Mouse (Mus musculus) CH12.LX (cell line): Measurements from ENCODE around the gene Eral1. TPM values are rescaled to one million over a fixed set of nuclear protein-coding genes. Genes with fewer than 3 reads are reported as not detected.
A peak's percentile ranks its signal among the peaks of the same experiment; 100 is the strongest.

Experiments
- DNase-seq: peaks from one replicate; pipeline ENCODE4 v3.0.0-alpha.2; 2013; ENCODE audit errors: extremely low read depth
- H3K27ac ChIP-seq: 2 replicates; pipeline ENCODE4 v1.5.1; 2012; ENCODE audit warnings: low read depth, mild to moderate bottlenecking, control low read depth, moderate library complexity; ENCODE audit not compliant: insufficient read depth
- H3K27me3 ChIP-seq: replicated peaks from 2 replicates; pipeline ENCODE3; 2012; ENCODE audit warnings: inconsistent platforms
- H3K36me3 ChIP-seq, 2 experiments: replicated peaks in 1 of 2; 2 replicates each; pipeline versions ENCODE3 to v1.6.1; 2012; ENCODE audit warnings: inconsistent platforms in 1 of 2, low read length in 1 of 2, mild to moderate bottlenecking in 1 of 2, mixed read lengths in 1 of 2, moderate library complexity in 1 of 2; ENCODE audit not compliant: control insufficient read depth in 1 of 2, insufficient read depth in 1 of 2
- H3K4me1 ChIP-seq, 2 experiments: 2 replicates each; pipeline ENCODE4 v1.6.1; 2012; ENCODE audit warnings: inconsistent platforms in 1 of 2, moderate library complexity in 1 of 2; ENCODE audit not compliant: insufficient read depth in 2 of 2, control insufficient read depth in 1 of 2
- H3K4me2 ChIP-seq: 2 replicates; pipeline ENCODE4 v1.6.1; 2012; ENCODE audit warnings: low read depth, mild to moderate bottlenecking, control low read depth; ENCODE audit not compliant: poor library complexity, insufficient read depth, severe bottlenecking
- H3K4me3 ChIP-seq, 3 experiments: fragments of 150-350 bp in 1 of 3; sonication (generic) in 1 of 3; replicated peaks in 1 of 3; 2 replicates each; pipeline versions ENCODE3 to v1.5.1; 2011 to 2012; ENCODE audit warnings: low read depth in 2 of 3, low read length in 2 of 3, mild to moderate bottlenecking in 2 of 3, moderate library complexity in 2 of 3, control low read depth in 1 of 3, improper control_type of control experiment in 1 of 3, inconsistent platforms in 1 of 3, mixed read lengths in 1 of 3; ENCODE audit not compliant: poor library complexity in 1 of 3
- H3K79me2 ChIP-seq: replicated peaks from 2 replicates; pipeline ENCODE4 v1.6.1; 2012; ENCODE audit warnings: mild to moderate bottlenecking, moderate library complexity; ENCODE audit not compliant: control insufficient read depth, poor library complexity, insufficient read depth, severe bottlenecking; ENCODE audit errors: extremely low read depth
- H3K9ac ChIP-seq: 2 replicates; pipeline ENCODE4 v1.6.1; 2012; ENCODE audit warnings: low read depth, mild to moderate bottlenecking, control low read depth, moderate library complexity; ENCODE audit not compliant: insufficient read depth
- H3K9me3 ChIP-seq: replicated peaks from 2 replicates; pipeline ENCODE3; 2012; ENCODE audit warnings: low read length, inconsistent platforms, mixed read lengths
- BHLHE40 ChIP-seq: IDR thresholded peaks from 2 replicates; pipeline ENCODE4 v1.6.1; 2011; ENCODE audit warnings: mild to moderate bottlenecking, low read depth, low read length, improper control_type of control experiment
- CHD2 ChIP-seq: IDR thresholded peaks from 2 replicates; pipeline ENCODE4 v1.6.1; 2011; ENCODE audit warnings: low read length, improper control_type of control experiment
- E2F4 ChIP-seq: IDR thresholded peaks from 2 replicates; pipeline ENCODE4 v1.6.1; 2011; ENCODE audit warnings: low read depth, low read length, improper control_type of control experiment; ENCODE audit not compliant: insufficient replicate concordance
- ELF1 ChIP-seq: IDR thresholded peaks from 2 replicates; pipeline ENCODE4 v1.6.1; 2014; ENCODE audit warnings: low read depth, mild to moderate bottlenecking, inconsistent platforms, low read length, improper control_type of control experiment
- JUN ChIP-seq: IDR thresholded peaks from 2 replicates; pipeline ENCODE4 v1.6.1; 2011; ENCODE audit warnings: low read depth, mild to moderate bottlenecking, low read length, improper control_type of control experiment, moderate library complexity; ENCODE audit not compliant: insufficient read depth
- JUND ChIP-seq: conservative IDR thresholded peaks from 2 replicates; pipeline ENCODE4 v1.6.1; 2011; ENCODE audit warnings: low read depth, low read length, improper control_type of control experiment
- MAFK ChIP-seq: IDR thresholded peaks from 2 replicates; pipeline ENCODE4 v1.6.1; 2011; ENCODE audit warnings: low read length, improper control_type of control experiment; ENCODE audit not compliant: insufficient replicate concordance
- MAZ ChIP-seq: IDR thresholded peaks from 2 replicates; pipeline ENCODE4 v1.6.1; 2012; ENCODE audit warnings: low read depth, mild to moderate bottlenecking, inconsistent platforms, low read length, improper control_type of control experiment, moderate library complexity
- MXI1 ChIP-seq: IDR thresholded peaks from 2 replicates; pipeline ENCODE4 v1.6.1; 2011; ENCODE audit warnings: mild to moderate bottlenecking, low read depth, low read length, improper control_type of control experiment
- MYC ChIP-seq: IDR thresholded peaks from 2 replicates; pipeline ENCODE4 v1.6.1; 2011; ENCODE audit warnings: low read depth, mild to moderate bottlenecking, improper control_type of control experiment, low read length
- NELFE ChIP-seq: IDR thresholded peaks from 2 replicates; pipeline ENCODE4 v1.6.1; 2011; ENCODE audit warnings: low read depth, low read length, improper control_type of control experiment
- PAX5 ChIP-seq: IDR thresholded peaks from 2 replicates; pipeline ENCODE4 v1.6.1; 2012; ENCODE audit warnings: low read length, inconsistent platforms, mixed read lengths
- POLR2A ChIP-seq: IDR thresholded peaks from 2 replicates; pipeline ENCODE4 v1.6.1; 2011; ENCODE audit warnings: low read depth, mild to moderate bottlenecking, improper control_type of control experiment, low read length
- SIN3A ChIP-seq: IDR thresholded peaks from 2 replicates; pipeline ENCODE4 v1.6.1; 2012; ENCODE audit warnings: low read length, improper control_type of control experiment, inconsistent platforms
- TBP ChIP-seq: conservative IDR thresholded peaks from 2 replicates; pipeline ENCODE4 v1.6.1; 2011; ENCODE audit warnings: low read depth, low read length, improper control_type of control experiment
- TCF12 ChIP-seq: IDR thresholded peaks from 2 replicates; pipeline ENCODE4 v1.6.1; 2014; ENCODE audit warnings: low read depth, mild to moderate bottlenecking, inconsistent platforms, low read length, improper control_type of control experiment
- USF1 ChIP-seq: IDR thresholded peaks from 2 replicates; pipeline ENCODE4 v1.6.1; 2014; ENCODE audit warnings: low read depth, mild to moderate bottlenecking, inconsistent platforms, low read length, improper control_type of control experiment
- USF2 ChIP-seq: conservative IDR thresholded peaks from 2 replicates; pipeline ENCODE4 v1.6.1; 2011; ENCODE audit warnings: low read depth, low read length, improper control_type of control experiment
- ZKSCAN1 ChIP-seq: IDR thresholded peaks from 2 replicates; pipeline ENCODE4 v1.6.1; 2012; ENCODE audit warnings: low read depth, inconsistent platforms, low read length, improper control_type of control experiment, borderline replicate concordance
- ZMIZ1 ChIP-seq: IDR thresholded peaks from 2 replicates; pipeline ENCODE4 v1.6.1; 2012; ENCODE audit warnings: low read depth, mild to moderate bottlenecking, inconsistent platforms, low read length, improper control_type of control experiment
- dilution Hi-C: fragments of 300-500 bp; cut with MboI; formaldehyde crosslinking; loops from 2 replicates; pipeline ENCODE4 v1.14.3; 2020; ENCODE audit warnings: low sequenced_read_pairs; ENCODE audit not compliant: extremely low pct_unique_long_range_greater_than_20kb, extremely low pct_ligation_motif_present
- in situ Hi-C: fragments of 300-500 bp; cut with MboI; formaldehyde crosslinking; loops from 3 replicates; pipeline ENCODE4 v1.14.3; 2019; ENCODE audit warnings: low sequenced_read_pairs, low pct_ligation_motif_present, low pct_unique_long_range_greater_than_20kb, mixed read lengths
- polyA plus RNA-seq: library from polyadenylated mRNA; unstranded; fragments of >175 nt; gene quantifications from 2 replicates; pipeline ENCODE4 v1.2.1, GENCODE M21; 2012; ENCODE audit warnings: low read depth; ENCODE audit not compliant: insufficient read length
- total RNA-seq, 2 experiments: library from RNA; depleted of rRNA; stranded (reverse); fragments of 300-350 nt in 1 of 2; fragments of >200 nt in 1 of 2; gene quantifications; 2 replicates each; pipeline ENCODE4 v1.2.3; 2012 to 2014

Eral1 gene
- total and polyA plus RNA-seq, 3 experiments, result 39.1 to 43.2 (median 41.5) TPM

GRCm38 (mm10) chr11:78118467-78118866, 38.3 kb upstream of the Eral1 start:
- H3K27ac ChIP-seq, result no peak overlapping the region
- no peaks in the 10 kb centered on the region for H3K27me3 ChIP-seq
- no peaks in the 10 kb centered on the region for H3K9me3 ChIP-seq
- no peak for DNase-seq
- TF ChIP-seq TBP, result no peak
- no peak for TF ChIP-seq ZKSCAN1
- TF ChIP-seq POLR2A, result no peak
- TF ChIP-seq NELFE, result no peak
- no peak for TF ChIP-seq MAFK
- no peak for TF ChIP-seq SIN3A
- no peak for TF ChIP-seq TCF12
- TF ChIP-seq MAZ, result no peak
- TF ChIP-seq USF1, result no peak
- no peak for TF ChIP-seq E2F4
- H3K79me2 ChIP-seq, result peaks cover 69% of the 10 kb centered on the region
- dilution Hi-C loops, result no loop called here
- peaks cover 5 to 53% of the 10 kb centered on the region in 2 experiments for H3K4me1 ChIP-seq
- in situ Hi-C loops, result no loop called here
- peaks cover 4 to 52% of the 10 kb centered on the region in 2 experiments for H3K36me3 ChIP-seq
- no peak overlapping the region for H3K4me3 ChIP-seq
- no peak overlapping the region for H3K4me2 ChIP-seq
- no peak overlapping the region for H3K9ac ChIP-seq

DNA sequence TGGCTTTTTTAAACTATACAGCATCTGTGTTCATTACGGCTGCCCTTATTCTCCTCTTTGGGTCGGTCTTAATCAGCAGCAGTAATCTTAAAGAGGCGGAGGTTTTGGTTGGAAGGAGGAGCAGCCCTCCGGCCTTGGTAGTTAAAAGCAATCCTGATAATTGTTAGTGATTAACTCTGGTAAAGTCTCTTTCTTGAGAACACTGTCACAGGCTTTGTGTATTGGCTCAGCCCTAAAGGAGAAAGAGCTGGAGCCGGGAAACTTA, 35.9 kb upstream of the Eral1 start:
- Histone ChIP-seq H3K9ac (peak overlapping the region; percentile 10; the same call in 1 of the 2 replicates), H3K27ac (no peak overlapping the region), H3K4me3 (peak overlapping the region in 1 of 3 experiments; percentile 6), H3K79me2 (peaks cover 76% of the 10 kb centered on the region), H3K4me2 (peak overlapping the region; percentile 68), H3K4me1 (peaks cover 7 to 73% of the 10 kb centered on the region in 2 experiments), H3K9me3 (no peaks in the 10 kb centered on the region), H3K36me3 (peaks cover 7 to 54% of the 10 kb centered on the region in 2 experiments), H3K27me3 (no peaks in the 10 kb centered on the region)
- in situ Hi-C loops (no loop called here), dilution Hi-C loops (no loop called here)
- DNase-seq, result no peak
- TF ChIP-seq MYC, result no peak
- TF ChIP-seq BHLHE40, result no peak
- no peak for TF ChIP-seq PAX5
- no peak for TF ChIP-seq E2F4
- TF ChIP-seq ELF1, result no peak
- no peak for TF ChIP-seq USF2
- no peak for TF ChIP-seq CHD2
- no peak for TF ChIP-seq MXI1
- no peak for TF ChIP-seq JUN
- no peak for TF ChIP-seq ZMIZ1
- TF ChIP-seq JUND, result no peak
